Mouse (Mus musculus): Measurements from ENCODE around the gene Gm42742.

Gene Gm42742

DNA sequence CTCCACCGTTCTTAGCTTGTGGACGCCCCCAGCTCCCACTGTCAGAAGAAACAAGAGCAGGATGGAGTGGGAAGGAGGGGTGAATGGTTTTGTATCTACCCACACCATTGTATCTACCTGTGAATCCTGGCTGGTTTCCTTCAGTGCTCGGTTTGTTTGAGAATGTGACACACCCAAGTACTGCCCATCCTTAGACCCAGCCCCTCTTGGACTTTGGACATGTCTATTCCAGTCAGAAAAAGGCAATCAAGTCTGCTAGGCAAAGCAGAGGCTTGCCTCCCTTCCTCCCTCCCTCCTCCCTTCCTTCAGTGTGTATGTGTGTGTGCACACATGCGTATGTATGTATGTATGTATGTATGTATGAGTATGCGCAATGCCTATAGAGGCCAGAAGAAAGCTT, 17.3 kb downstream of the Gm42742 start:
- DNase-seq (ENCODE audit: low spot score in 2 of 2): no peak

DNA sequence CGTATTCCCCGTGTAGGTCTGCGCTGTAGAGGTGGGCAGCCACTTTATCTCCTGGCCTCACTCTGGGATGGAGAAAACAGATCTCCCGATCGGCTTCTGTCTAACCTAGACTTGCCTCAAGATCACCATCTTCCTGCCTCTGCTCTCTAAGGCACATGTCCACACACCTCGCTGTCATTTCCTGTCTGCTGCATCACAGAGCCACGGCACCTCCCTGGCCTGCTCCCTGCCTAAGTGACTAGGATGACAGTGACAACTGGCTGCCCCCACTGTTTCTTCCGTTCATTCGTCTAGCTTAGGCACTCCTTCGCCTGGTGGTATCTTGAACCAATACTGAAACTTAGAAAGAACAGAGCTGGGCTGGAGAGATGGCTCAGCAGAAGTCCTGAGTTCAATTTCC, 21.3 kb downstream of the Gm42742 start:
- no peak for DNase-seq (ENCODE audit: low spot score in 2 of 2)

DNA sequence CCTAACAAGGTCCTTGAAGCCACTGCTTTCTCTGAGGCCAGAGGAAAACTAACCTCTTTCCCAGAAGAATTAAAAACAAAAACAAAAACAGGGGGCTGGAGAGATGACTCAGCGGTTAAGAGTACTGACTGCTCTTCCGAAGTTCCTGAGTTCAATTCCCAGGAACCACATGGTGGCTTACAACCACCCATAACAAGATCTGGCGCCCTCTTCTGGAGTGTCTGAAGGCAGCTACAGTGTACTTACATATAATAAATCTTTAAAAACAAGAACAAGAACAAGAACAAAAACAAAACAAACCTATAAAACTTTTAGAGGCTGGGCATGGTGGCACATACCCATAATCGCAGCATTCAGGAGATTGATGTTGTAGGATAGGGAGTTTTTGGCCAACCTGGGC, 24.4 kb downstream of the Gm42742 start:
- no peak for DNase-seq (ENCODE audit: low spot score in 2 of 2)

DNA sequence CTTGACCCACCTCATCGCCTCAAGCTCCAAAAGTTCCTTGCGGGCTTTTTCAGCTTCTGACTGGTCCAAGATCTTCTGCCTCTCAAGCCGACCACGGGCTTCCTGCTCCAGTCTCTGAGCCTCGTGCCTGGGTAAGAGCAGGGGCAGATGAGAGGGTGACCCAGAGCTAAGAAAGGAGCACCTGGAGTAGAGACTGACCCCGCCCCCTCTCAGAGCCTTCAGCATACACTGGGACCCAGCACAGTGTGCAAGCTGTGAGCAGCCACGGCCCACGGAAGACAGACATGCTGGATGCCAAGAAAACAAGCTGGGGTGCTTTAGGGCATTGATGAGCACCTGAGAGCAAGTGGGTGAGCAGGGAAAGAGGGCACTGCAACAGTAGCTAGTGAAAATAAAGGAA, 32.1 kb downstream of the Gm42742 start:
- no peak for DNase-seq (ENCODE audit: low spot score in 2 of 2)

DNA sequence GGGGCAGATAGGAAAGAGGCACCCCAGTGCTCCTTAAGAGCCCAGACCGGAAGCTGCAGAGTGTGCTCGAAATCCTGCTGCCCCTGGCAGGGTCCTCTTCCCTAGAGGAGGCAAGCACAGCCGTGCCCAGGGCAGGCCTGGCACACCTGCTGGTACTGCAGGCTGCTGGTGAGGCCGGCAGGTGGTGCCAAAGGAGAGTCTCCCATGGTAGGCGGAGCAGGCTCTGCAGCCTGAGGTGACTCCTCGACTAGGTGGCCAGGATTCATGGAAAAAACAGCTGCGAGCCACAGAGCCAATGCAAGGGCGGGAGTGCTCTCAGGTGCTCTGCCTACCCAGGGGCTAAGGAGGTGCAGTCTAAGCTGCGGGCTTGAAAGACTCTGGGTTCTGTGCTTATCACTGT, 34.6 kb downstream of the Gm42742 start:
- no peak for DNase-seq (ENCODE audit: low spot score in 2 of 2)

DNA sequence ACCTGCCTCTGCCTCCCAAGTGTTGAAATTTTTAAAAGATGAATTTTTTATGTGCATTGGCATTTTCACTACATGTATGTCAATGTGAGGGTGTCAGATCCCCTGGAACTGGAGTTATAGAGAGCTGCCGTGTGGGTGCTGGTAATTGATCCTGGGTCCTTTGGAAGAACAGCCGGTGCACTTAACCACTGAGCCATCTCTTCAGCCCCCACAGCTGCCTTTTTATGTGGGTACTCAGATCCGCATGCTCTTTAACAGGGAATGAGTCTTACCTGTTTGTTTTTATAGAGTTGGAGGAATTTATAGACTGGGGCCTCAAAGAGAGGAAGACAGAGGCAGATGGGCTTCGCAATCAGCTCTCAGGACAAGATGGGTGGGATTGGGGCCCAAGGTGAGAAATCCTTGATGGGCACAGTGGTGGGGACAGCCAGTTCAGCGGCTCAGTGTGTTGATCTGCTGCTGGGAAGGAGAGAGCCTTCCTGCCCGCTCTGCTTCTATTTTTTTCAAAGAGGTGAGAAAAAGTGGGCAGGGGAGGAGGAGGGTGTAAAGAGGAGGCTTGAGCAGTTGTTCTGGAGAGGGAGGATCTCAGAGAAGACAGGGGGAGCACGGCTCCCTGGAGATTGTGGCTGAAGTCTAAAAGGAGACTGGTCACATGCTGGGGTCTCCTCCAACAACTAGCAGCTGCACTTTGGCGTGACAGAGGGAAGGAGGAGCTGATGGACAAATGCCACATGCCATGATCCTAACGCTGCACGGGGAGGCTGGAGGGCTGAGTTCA, 36.0 kb downstream of the Gm42742 start:
- no peak for DNase-seq (ENCODE audit: low spot score in 2 of 2)

DNA sequence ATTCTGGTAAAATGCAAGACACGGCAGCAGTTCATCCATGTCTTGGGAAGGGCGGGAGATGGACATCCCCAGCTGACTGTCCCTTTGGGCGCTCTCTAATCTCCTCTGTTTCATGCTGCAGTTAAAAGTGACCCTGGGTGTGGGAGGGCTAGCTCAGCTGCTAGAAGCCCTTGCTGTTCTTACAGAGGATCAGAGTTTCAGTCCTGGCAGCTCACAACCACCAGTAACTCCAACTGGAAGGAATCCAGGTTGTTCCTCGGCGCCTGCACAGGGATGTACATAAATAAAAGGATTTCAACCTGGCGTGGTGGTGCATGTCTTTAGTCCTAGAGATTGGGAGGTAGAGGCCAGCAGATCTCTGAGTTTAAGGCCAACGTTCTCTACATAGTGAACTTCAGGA, 37.8 kb downstream of the Gm42742 start:
- no peak for DNase-seq (ENCODE audit: low spot score in 2 of 2)

DNA sequence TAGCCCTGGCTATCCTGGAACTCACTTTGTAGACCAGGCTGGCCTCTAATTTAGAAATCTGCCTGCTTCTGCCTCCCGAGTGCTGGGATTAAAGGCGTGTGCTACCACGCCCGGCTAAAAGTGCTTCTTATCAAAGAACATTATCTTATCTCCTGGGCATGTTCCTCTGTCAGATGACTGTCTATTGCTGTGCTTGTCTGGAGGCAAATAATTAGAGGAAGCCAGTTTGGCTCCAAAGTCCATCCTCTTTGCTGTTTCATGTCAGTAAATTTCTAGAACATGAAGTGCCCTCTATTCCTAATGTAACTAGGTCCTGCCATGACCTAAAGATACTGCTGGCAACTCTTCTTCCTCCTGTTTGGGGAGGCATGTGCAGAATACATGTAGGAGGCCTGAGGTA, 38.8 kb downstream of the Gm42742 start:
- no peak for DNase-seq (ENCODE audit: low spot score in 2 of 2)

DNA sequence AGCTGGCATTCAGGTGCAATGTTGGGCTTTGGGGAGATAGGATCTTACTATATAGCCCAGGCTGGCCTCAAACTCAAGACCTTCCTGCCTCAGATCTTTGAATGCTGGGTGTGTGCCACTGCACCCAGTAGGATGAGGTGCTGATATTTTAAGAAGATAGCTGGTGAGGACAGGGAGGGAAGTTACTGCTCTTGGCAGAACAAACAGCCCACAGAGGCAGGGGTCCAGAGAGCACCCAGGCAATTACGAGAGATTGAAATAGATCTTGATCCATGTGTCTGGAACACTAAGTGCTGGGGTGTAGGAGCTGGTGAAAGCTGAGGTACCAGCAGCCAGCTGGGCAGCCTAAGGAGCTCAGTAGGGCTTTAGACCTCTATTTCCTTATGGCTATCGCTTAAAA, 39.3 kb downstream of the Gm42742 start:
- no peak for DNase-seq (ENCODE audit: low spot score in 2 of 2)

DNA sequence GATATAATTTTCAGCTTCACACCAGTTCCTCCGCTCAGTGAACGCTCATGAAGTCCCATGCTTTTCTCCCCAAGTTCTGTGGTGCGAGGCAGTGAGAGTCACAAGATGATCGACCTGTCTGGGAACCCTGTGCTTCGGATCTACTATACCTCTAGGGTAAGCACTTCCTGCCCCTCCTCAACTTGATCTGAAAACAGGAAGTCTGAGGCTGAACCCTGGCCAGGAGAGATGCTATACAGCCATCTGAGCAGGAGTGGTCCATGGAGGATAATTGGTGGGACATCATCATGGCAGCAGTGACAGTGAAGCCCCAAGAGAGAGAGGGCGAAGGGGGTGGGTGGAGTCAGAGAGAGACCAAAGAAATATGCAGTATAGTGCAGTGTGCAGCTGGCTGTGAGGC, 42.1 kb downstream of the Gm42742 start:
- DNase-seq (ENCODE audit: low spot score in 2 of 2): no peak

DNA sequence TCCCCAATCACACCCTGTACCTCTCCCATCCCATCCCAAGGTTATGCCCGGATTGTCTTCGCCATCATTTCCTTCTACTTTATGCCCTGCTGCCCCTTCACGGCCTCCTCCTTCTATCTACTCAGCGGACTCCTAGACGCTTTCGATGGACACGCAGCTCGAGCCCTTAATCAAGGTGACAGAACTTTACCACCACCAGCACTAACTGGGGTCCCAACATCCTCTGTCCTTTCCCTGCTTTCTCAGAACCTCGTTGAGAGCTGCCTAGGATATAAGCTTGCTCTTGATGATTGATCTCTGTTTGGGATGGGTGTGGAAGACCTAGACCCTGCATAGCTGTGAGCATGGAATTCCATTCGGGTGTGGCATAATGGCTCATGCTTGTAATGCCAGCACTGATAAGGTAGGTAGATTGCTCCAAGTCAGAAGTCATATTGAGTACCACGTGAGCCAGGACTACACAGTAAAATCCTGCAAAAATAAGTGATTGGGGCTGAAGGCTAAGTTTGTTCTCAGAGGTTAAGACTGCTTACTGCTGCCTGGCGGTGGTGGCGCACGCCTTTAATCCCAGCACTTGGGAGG, 43.9 kb downstream of the Gm42742 start:
- DNase-seq (ENCODE audit: low spot score in 2 of 2): no peak

DNA sequence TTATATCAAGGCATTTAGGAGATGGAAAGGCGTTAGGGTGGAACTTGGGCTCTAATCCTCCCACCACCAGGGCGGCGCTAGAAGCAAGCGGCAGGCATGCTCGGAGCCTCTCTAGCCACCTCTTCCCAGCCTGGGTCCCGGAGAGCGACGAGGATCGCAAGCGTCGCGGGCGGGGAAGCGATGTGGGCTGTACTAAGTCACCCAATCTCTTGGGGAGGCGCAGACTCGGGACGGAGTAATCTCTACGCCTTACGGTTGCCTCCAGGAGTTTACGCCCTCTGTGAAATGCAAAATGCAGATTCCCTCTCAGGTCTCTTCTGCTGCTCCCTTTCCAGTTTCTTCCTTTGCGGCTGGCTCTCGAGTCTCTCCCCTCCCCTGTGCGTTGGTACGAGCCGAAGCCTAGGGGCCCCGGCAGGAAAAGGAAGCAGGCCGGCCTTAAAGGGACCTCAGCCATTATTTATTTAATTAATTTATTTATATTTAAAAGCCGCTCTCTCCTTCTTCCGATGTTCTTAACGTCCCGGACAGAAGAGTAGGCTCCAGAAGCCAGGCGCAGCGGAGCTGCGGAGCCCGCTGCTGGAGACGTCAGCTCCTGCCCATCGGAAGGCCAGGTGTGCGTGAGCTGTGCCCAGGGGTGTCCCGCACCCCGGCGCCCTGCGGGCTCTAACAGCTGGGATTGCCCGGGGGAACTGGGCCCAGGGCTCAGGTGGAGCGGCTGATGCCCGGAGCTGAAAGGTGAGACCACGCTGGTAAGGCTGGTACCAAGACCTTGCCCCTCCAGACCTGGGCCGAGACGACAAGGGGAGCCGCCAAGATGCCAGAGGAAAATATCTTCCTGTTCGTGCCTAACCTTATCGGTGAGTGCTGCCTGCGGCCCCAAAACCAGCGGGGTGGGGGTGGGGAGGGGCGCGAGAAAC, 44.7 kb downstream of the Gm42742 start, which contains the start of gene Cdiptos:
TSS of gene Cdiptos (minus strand) at position 149 of the 917 bp plus-strand sequence.
- peak; percentile 93 to 95 for DNase-seq (ENCODE audit: low spot score in 2 of 2)

DNA sequence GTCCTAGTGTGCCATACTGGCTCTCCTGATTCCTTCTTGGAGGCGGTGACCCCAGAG, 45.2 kb downstream of the Gm42742 start, which contains the start of gene Cdipt:
TSS of gene Cdipt (plus strand) at position 22 of the 57 bp plus-strand sequence.
- no peak for DNase-seq (ENCODE audit: low spot score in 2 of 2)

DNA sequence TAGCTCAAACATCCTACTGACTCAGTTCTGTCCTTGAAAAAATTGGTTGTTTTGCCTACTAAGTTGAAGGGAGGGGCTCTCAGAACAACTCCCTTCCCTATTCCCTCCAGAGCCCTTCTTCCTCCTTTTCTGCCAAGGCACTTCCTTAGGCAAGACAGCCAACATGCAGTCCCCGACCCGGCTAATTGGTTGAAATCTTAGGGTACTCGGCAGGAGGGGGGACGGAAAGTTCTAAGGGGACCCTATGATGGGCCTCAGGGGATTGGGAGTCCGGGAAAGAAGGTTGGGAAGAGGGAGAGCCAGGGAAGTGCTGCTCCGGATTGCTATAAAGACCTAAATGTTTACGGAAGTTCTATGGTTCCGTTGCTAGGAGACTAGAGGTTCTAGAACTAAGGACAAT, 45.4 kb downstream of the Gm42742 start:
- no peak for DNase-seq (ENCODE audit: low spot score in 2 of 2)

DNA sequence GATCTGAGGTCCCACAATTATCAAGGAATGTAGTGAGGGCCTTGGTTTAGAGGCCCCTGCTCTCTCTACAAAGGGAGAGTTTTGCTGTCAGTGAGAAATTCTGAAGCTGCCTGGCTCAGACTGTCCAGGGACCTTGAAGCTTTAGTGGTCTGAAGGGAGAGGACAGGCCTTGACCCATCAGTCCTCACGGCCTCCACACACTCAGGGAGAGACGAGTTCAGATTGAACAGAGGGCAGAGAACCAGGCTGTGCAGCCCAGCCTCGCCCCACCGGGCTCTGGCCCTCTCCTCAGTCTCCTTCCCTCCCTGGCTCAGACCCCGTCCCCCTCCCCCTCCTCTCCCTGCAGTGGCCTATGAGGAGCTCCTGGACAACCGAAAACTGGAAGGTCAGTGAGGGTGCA, 53.5 kb downstream of the Gm42742 start:
- no peak for DNase-seq (ENCODE audit: low spot score in 2 of 2)

DNA sequence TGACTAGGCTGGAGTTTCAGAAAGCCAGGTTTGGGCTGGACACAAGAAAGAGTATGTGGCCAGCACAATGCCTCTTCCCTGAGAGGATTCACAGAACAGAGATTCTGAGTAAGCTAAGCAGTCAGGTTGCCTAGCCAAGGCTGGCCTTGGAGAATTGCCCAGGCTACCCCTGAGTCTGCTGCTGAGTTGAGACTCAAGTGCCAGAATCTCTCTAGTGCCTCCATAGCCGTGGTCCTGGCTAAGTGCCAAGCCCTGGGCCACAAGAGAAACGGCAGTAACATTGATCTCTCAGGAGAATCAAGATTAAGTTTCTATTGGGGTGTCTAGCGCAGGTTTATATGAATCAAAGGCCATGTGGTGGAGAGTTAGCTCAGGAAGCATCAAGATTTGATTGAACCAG, 55.3 kb downstream of the Gm42742 start:
- DNase-seq (ENCODE audit: low spot score in 2 of 2): no peak

Data from natural killer cell, adult 2 months (primary cell).